Mouse (Mus musculus) heart, adult 2 months (tissue): ENCODE measurements around the gene Pla2g2e.

ENCODE experiments used
- CTCF ChIP-seq: fragments of 200-600 bp; IDR thresholded peaks from 2 replicates; pipeline ENCODE4 v1.8.1; 2022; ENCODE audit warnings: antibody characterized with exemption, mild to moderate bottlenecking, moderate library complexity
- EP300 ChIP-seq: fragments of 200-500 bp; IDR thresholded peaks from 2 replicates; pipeline ENCODE4 v1.6.1; 2011; ENCODE audit warnings: low read depth, low read length, control low read depth; ENCODE audit not compliant: insufficient read depth
- POLR2A ChIP-seq: fragments of 200-500 bp; IDR thresholded peaks from 2 replicates; pipeline ENCODE4 v1.6.1; 2011; ENCODE audit warnings: mild to moderate bottlenecking, low read depth, low read length, control low read depth; ENCODE audit not compliant: insufficient read depth

GRCm38 (mm10) chr4:138879808-138880207 is 2.1 kb downstream of the Pla2g2e start:
- TF ChIP-seq CTCF, result no peak
- TF ChIP-seq EP300, result no peak
- no peak for TF ChIP-seq POLR2A
